Mouse (Mus musculus) CD4-positive, CD25-positive, alpha-beta regulatory T cell, adult 4 months (primary cell): ENCODE measurements around the gene 1700022I11Rik. TPM values are rescaled to one million over a fixed set of nuclear protein-coding genes. Genes with fewer than 3 reads are reported as not detected.

ENCODE experiments used
- ATAC-seq: one replicate; pipeline ENCODE4 v1.8.0; 2017
- polyA plus RNA-seq, 2 experiments: library from polyadenylated mRNA; unstranded; fragments of 100-300 nt; shearing (Covaris generic); gene quantifications; one replicate each; pipeline ENCODE4 v1.2.1; 2017

1700022I11Rik gene
- polyA plus RNA-seq, 2 experiments from 2014 or later, result 0.48 TPM; not detected in 1

GRCm38 (mm10) chr4:43004951-43005350 lies 35.5 kb downstream of the 1700022I11Rik start:
- ATAC-seq, result no peak

- peak; percentile 72 for ATAC-seq
Observed at GRCm38 (mm10) chr4:43005765-43006164, 36.4 kb downstream of the 1700022I11Rik start.

- ATAC-seq, result peak; percentile 92
Observed at GRCm38 (mm10) chr4:43010161-43011038, 41.0 kb downstream of the 1700022I11Rik start, which contains the start of gene Fancg. TSS of gene Fancg (minus strand) at chr4:43010506.

GRCm38 (mm10) chr4:43012091-43012490 lies 42.7 kb downstream of the 1700022I11Rik start:
- ATAC-seq, result no peak

GRCm38 (mm10) chr4:43018156-43018555 lies 48.8 kb downstream of the 1700022I11Rik start:
- no peak for ATAC-seq

- no peak for ATAC-seq
Observed at GRCm38 (mm10) chr4:43019176-43019575, 49.8 kb downstream of the 1700022I11Rik start.

GRCm38 (mm10) chr4:43019641-43020465 lies 50.4 kb downstream of the 1700022I11Rik start:
- no peak for ATAC-seq

GRCm38 (mm10) chr4:43020876-43021275 lies 51.5 kb downstream of the 1700022I11Rik start:
- ATAC-seq, result no peak

- ATAC-seq, result no peak
Observed at GRCm38 (mm10) chr4:43021341-43021740, 51.9 kb downstream of the 1700022I11Rik start.

GRCm38 (mm10) chr4:43024673-43025072 lies 55.3 kb downstream of the 1700022I11Rik start:
- no peak for ATAC-seq

GRCm38 (mm10) chr4:43025084-43025960 lies 55.9 kb downstream of the 1700022I11Rik start, which contains the start of gene Pigo:
TSS of gene Pigo (minus strand) at chr4:43025819.
- peak; percentile 95 for ATAC-seq

- ATAC-seq, result no peak
Observed at GRCm38 (mm10) chr4:43029121-43029520, 59.7 kb downstream of the 1700022I11Rik start.

- ATAC-seq, result no peak
Observed at GRCm38 (mm10) chr4:43029749-43030148, 60.3 kb downstream of the 1700022I11Rik start.

GRCm38 (mm10) chr4:43030352-43030751 lies 60.9 kb downstream of the 1700022I11Rik start:
- ATAC-seq, result no peak

- peak; percentile 44 for ATAC-seq
Observed at GRCm38 (mm10) chr4:43030780-43031230, 61.4 kb downstream of the 1700022I11Rik start.

GRCm38 (mm10) chr4:43031237-43031995 lies 62.0 kb downstream of the 1700022I11Rik start, which contains the start of gene Stoml2:
TSS of gene Stoml2 (minus strand) at chr4:43031710.
- peak; percentile 96 for ATAC-seq

GRCm38 (mm10) chr4:43032501-43032900 lies 63.1 kb downstream of the 1700022I11Rik start:
- ATAC-seq, result no peak
